Mouse (Mus musculus) hindbrain, embryonic 14.5 days (tissue): Measurements from ENCODE around the gene Slc6a8. TPM values are rescaled to one million over a fixed set of nuclear protein-coding genes. Genes with fewer than 3 reads are reported as not detected.

Experiments
- ATAC-seq: fragments of 200-750 bp; cut with Nextera tagmentation; 2 replicates; pipeline ENCODE4 v1.8.0; 2017; ENCODE audit warnings: moderate number of reproducible peaks, mild to moderate bottlenecking, moderate TSS enrichment, moderate library complexity; ENCODE audit not compliant: low FRiP score
- DNase-seq: peaks from one replicate; pipeline ENCODE4 v3.0.0-alpha.2; 2015; ENCODE audit warnings: low spot score
- H3K27ac ChIP-seq: fragments of 300-500 bp; sonication (generic); 2 replicates; pipeline ENCODE4 v1.5.1; 2014; ENCODE audit warnings: mild to moderate bottlenecking, moderate library complexity
- H3K27me3 ChIP-seq: fragments of 300-500 bp; sonication (generic); 2 replicates; pipeline ENCODE4 v1.6.1; 2014; ENCODE audit warnings: mild to moderate bottlenecking, low read length, mixed read lengths; ENCODE audit not compliant: control insufficient read depth, insufficient read depth
- H3K36me3 ChIP-seq: fragments of 300-500 bp; sonication (generic); replicated peaks from 2 replicates; pipeline ENCODE4 v1.6.1; 2014; ENCODE audit not compliant: control insufficient read depth, insufficient read depth
- H3K4me1 ChIP-seq: fragments of 300-500 bp; sonication (generic); replicated peaks from 2 replicates; pipeline ENCODE4 v1.6.1; 2014; ENCODE audit warnings: antibody characterized with exemption, low read length, mixed read lengths; ENCODE audit not compliant: control insufficient read depth, insufficient read depth
- H3K4me2 ChIP-seq: fragments of 300-500 bp; sonication (generic); replicated peaks from 2 replicates; pipeline ENCODE4 v1.6.1; 2014; ENCODE audit warnings: mild to moderate bottlenecking, moderate library complexity
- H3K4me3 ChIP-seq: fragments of 300-500 bp; sonication (generic); replicated peaks from 2 replicates; pipeline ENCODE4 v1.5.1; 2014; ENCODE audit warnings: mild to moderate bottlenecking, low read length
- H3K9ac ChIP-seq: fragments of 300-500 bp; sonication (generic); 2 replicates; pipeline ENCODE4 v1.6.1; 2014
- H3K9me3 ChIP-seq: fragments of 300-500 bp; sonication (generic); 2 replicates; pipeline ENCODE4 v1.6.1; 2016; ENCODE audit warnings: low read length; ENCODE audit not compliant: control insufficient read depth
- WGBS: fragments of 180-500 bp; shearing (Covaris S2); extraction: QIAGEN DNeasy Blood & Tissue Kit; methylation state at CpG from one replicate; pipeline ENCODE4 v1.1.7; 2014; 5-methylcytosine and 5-hydroxymethylcytosine counted together
- polyA plus RNA-seq: library from polyadenylated mRNA; unstranded; fragments of >200 nt; fragmentation: Nextera tagmentation; extraction: Ambion mirVana; gene quantifications from 2 replicates; pipeline ENCODE4 v1.2.1, GENCODE M21; 2014

The Slc6a8 gene
- polyA plus RNA-seq, 1 experiment from 2014 or later: 8.2 TPM

GRCm38 (mm10) chrX:73716109-73716661 is 43.2 kb downstream of the Slc6a8 start, which contains the start of the genes Bcap31 and Abcd1:
Gene Bcap31, minus strand, starts transcription at chrX:73716175.
Gene Abcd1, plus strand, starts transcription at chrX:73716597.
- DNase-seq (peak; percentile 87), ATAC-seq (peak; percentile 94)
- Histone ChIP-seq H3K4me1 (peaks cover 20% of the 10 kb centered on the region; the same call in 1 of the 2 replicates), H3K4me2 (peak within 1 kb of the TSS; percentile 68), H3K4me3 (peak within 1 kb of the TSS; percentile 49), H3K27me3 (no peaks in the 10 kb centered on the region), H3K9me3 (no peaks in the 10 kb centered on the region), H3K9ac (peak within 1 kb of the TSS; percentile 60), H3K27ac (peak within 1 kb of the TSS; percentile 67), H3K36me3 (no peaks in the 10 kb centered on the region; the same call in 1 of the 2 replicates)
- 20% methylated on average over 36 of the region's 45 CpGs for WGBS

DNA sequence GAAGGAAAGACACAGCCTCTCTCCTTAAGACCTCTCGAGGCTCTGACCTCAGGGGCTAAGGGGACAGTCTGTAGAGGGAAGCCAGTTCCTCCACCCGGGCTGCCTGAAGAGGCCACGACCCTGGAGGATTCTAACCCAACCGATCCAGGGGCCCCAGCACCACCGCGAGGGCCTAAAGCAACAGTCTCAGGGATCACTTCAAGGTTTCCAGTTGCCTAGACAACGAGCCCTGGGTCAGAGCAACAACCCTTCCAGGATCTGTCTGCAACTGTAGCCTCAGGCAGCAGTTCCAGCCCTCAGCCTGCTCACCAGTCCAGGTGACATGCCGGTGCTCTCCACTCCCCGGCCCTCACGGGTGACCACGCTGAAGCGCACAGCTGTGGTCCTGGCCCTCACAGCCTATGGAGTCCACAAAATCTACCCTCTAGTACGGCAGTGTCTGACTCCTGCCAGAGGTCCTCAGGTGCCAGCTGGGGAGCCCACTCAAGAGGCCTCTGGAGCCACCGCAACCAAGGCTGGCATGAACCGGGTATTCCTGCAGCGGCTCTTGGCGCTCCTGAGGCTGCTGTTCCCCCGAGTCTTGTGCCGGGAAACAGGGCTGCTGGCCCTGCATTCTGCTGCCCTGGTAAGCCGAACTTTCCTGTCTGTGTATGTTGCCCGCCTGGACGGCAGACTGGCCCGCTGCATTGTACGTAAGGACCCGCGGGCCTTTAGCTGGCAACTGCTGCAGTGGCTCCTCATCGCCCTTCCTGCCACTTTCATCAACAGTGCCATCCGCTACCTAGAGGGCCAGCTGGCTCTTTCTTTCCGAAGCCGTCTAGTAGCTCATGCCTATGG is 44.0 kb downstream of the Slc6a8 start:
- DNase-seq (no peak), ATAC-seq (peak; percentile 34)
- Histone ChIP-seq H3K9ac (peak overlapping the region; percentile 60), H3K4me3 (peak overlapping the region; percentile 49), H3K9me3 (no peaks in the 10 kb centered on the region), H3K4me2 (peak overlapping the region; percentile 68), H3K27me3 (no peaks in the 10 kb centered on the region), H3K36me3 (no peaks in the 10 kb centered on the region), H3K4me1 (peaks cover 20% of the 10 kb centered on the region; the same call in 1 of the 2 replicates), H3K27ac (peak overlapping the region; percentile 67)
- 38% methylated on average over 29 of the region's 30 CpGs for WGBS

DNA sequence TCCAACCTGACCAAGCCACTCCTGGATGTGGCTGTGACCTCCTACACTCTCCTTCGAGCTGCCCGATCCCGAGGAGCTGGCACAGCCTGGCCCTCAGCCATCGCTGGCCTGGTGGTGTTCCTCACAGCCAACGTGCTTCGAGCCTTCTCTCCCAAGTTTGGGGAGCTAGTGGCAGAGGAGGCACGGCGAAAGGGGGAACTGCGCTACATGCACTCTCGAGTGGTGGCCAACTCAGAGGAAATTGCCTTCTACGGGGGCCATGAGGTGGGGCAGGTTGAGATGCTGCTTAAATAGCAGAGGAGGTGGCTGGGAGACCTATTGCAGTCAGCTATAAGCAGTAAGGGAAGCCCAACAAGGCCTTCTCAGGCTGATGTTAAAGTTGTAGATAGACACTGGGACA is 44.7 kb downstream of the Slc6a8 start:
- Histone ChIP-seq H3K9ac (no peak overlapping the region), H3K36me3 (no peaks in the 10 kb centered on the region), H3K4me2 (peak overlapping the region; percentile 68), H3K27me3 (no peaks in the 10 kb centered on the region), H3K27ac (no peak overlapping the region), H3K4me1 (peaks cover 20% of the 10 kb centered on the region; the same call in 1 of the 2 replicates), H3K9me3 (no peaks in the 10 kb centered on the region), H3K4me3 (peak overlapping the region; percentile 49)
- DNase-seq (no peak), ATAC-seq (no peak)
- 75% methylated on average over 11 of the region's 11 CpGs for WGBS

GRCm38 (mm10) chrX:73718271-73718670 is 45.3 kb downstream of the Slc6a8 start:
- H3K9ac ChIP-seq: 0 out of 2 replicates have a peak overlapping the region, but pooled peaks have one; percentile 16
- H3K4me2 ChIP-seq: peak overlapping the region; percentile 68; the same call in 1 of the 2 replicates
- no peaks in the 10 kb centered on the region for H3K27me3 ChIP-seq
- WGBS: 37% methylated on average over 3 of the region's 3 CpGs
- no peaks in the 10 kb centered on the region for H3K9me3 ChIP-seq
- H3K36me3 ChIP-seq: no peaks in the 10 kb centered on the region
- H3K4me1 ChIP-seq: peaks cover 20% of the 10 kb centered on the region; the same call in 1 of the 2 replicates
- no peak overlapping the region for H3K4me3 ChIP-seq
- DNase-seq: no peak
- H3K27ac ChIP-seq: no peak overlapping the region
- ATAC-seq: no peak

GRCm38 (mm10) chrX:73718686-73719362 is 45.9 kb downstream of the Slc6a8 start:
- Histone ChIP-seq H3K9ac (0 out of 2 replicates have a peak overlapping the region, but pooled peaks have one; percentile 16), H3K9me3 (no peaks in the 10 kb centered on the region), H3K27ac (no peak overlapping the region), H3K4me3 (no peak overlapping the region), H3K4me1 (peaks cover 20% of the 10 kb centered on the region; the same call in 1 of the 2 replicates), H3K4me2 (peak overlapping the region; percentile 68; the same call in 1 of the 2 replicates), H3K36me3 (no peaks in the 10 kb centered on the region), H3K27me3 (no peaks in the 10 kb centered on the region)
- no peak for ATAC-seq
- DNase-seq: no peak
- 43% methylated on average over 5 of the region's 5 CpGs for WGBS

- no peaks in the 10 kb centered on the region for H3K9me3 ChIP-seq
- no peak overlapping the region for H3K27ac ChIP-seq
- no peaks in the 10 kb centered on the region for H3K4me1 ChIP-seq
- no peak overlapping the region for H3K4me2 ChIP-seq
- 0 out of 2 replicates have a peak, but pooled peaks cover 5% of the 10 kb centered on the region for H3K36me3 ChIP-seq
- 72% methylated on average over 1 of the region's 1 CpGs for WGBS
- no peak overlapping the region for H3K4me3 ChIP-seq
- ATAC-seq (no peak), DNase-seq (no peak)
- H3K27me3 ChIP-seq: no peaks in the 10 kb centered on the region
- no peak overlapping the region for H3K9ac ChIP-seq
Observed at GRCm38 (mm10) chrX:73730908-73731307, 58.0 kb downstream of the Slc6a8 start.

Other genes starting within 250 kb of the Slc6a8 start
- gene Trex2, start 237.8 kb upstream of the Slc6a8 start, polyA plus RNA-seq: not detected in 2 replicates
- 59.8 and 66.9 TPM in 2 replicates for gene Haus7, start 214.1 kb upstream of the Slc6a8 start, polyA plus RNA-seq
- gene Bgn, start 189.5 kb upstream of the Slc6a8 start, polyA plus RNA-seq: 35.0 and 40.7 TPM in 2 replicates
- gene Atp2b3, start 170.1 kb upstream of the Slc6a8 start, polyA plus RNA-seq: 8.4 and 9.5 TPM in 2 replicates
- gene Dusp9, start 33.7 kb upstream of the Slc6a8 start, polyA plus RNA-seq: 0.25 and 0.39 TPM in 2 replicates
- 154 and 160 TPM in 2 replicates for gene Pnck, start 13.0 kb upstream of the Slc6a8 start, polyA plus RNA-seq
- gene Bcap31, start 43.0 kb downstream of the Slc6a8 start, polyA plus RNA-seq: 135 and 141 TPM in 2 replicates
- gene Abcd1, start 43.4 kb downstream of the Slc6a8 start, polyA plus RNA-seq: 8.3 and 10.2 TPM in 2 replicates
- gene Plxnb3, start 83.9 kb downstream of the Slc6a8 start, polyA plus RNA-seq: 0.59 TPM in 2 replicates
- gene Srpk3, start 101.3 kb downstream of the Slc6a8 start, polyA plus RNA-seq: 0.60 and 1.8 TPM in 2 replicates
- gene Idh3g, start 113.7 kb downstream of the Slc6a8 start, polyA plus RNA-seq: 260 TPM in 2 replicates
- gene Ssr4, start 113.9 kb downstream of the Slc6a8 start, polyA plus RNA-seq: 151 and 176 TPM in 2 replicates
- 5.5 and 6.4 TPM in 2 replicates for gene Pdzd4, start 151.8 kb downstream of the Slc6a8 start, polyA plus RNA-seq
- gene Avpr2, start 219.0 kb downstream of the Slc6a8 start, polyA plus RNA-seq: 0.39 TPM in 1 of 2 replicates, not detected in the other
- gene L1cam, start 223.0 kb downstream of the Slc6a8 start, polyA plus RNA-seq: 135 and 147 TPM in 2 replicates
- 3.0 and 3.1 TPM in 2 replicates for gene Arhgap4, start 248.7 kb downstream of the Slc6a8 start, polyA plus RNA-seq
- gene Naa10, start 248.8 kb downstream of the Slc6a8 start, polyA plus RNA-seq: 86.8 and 98.0 TPM in 2 replicates